Mouse (Mus musculus) retina, postnatal 7 days (tissue): ENCODE measurements around the gene Foxred1.

Experiments used
- DNase-seq: peaks from one replicate; pipeline ENCODE4 v3.0.0-alpha.2; 2012; ENCODE audit warnings: low read depth, low spot score

Gene Foxred1

DNA sequence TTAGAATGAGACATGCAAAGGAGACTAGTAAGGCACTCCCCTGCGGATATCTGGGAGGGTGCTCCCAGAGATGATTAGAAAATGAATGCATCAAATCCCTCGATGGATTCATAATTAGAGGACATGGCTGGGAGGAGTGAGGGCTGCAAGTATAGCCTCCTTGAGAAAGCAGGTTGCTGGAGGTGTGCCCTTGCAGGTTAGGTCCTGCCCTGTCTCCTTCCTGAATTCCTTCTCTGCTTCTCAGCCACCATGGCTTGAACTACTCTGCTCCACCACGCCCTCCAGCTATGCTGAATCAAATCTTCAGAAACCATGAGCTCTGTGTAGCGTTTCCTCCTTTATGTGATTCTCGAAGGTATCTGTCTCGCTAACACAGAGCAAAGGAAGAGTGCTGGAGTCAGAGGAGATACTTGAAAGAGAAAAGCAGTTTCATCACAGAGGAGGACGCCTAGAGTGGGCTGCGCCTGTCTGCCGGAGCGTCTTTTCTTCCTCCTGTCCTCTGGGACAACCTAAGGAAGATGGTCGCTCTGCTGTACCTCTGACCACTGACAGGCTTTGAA lies 17.8 kb downstream of the Foxred1 start:
- DNase-seq, result no peak

DNA sequence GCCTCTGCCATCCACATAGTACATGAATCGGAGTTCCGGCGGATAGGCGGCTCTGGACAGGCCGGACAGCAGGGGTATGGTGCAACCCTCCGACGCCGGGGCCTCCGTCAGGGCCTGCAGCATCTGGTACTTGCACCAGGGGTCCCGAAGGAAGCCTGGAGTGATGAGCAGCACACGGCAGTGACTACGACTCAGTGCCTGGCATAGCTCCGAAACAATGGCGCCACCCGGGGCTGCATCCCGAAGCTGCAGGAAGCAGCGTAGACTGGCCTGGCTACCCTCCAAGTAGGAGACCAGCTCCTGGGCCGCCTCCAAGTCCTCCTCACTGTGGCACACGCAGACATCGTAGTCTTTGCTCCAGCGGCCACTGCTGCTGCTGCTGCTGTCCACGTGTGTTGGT lies 22.2 kb downstream of the Foxred1 start:
- no peak for DNase-seq

DNA sequence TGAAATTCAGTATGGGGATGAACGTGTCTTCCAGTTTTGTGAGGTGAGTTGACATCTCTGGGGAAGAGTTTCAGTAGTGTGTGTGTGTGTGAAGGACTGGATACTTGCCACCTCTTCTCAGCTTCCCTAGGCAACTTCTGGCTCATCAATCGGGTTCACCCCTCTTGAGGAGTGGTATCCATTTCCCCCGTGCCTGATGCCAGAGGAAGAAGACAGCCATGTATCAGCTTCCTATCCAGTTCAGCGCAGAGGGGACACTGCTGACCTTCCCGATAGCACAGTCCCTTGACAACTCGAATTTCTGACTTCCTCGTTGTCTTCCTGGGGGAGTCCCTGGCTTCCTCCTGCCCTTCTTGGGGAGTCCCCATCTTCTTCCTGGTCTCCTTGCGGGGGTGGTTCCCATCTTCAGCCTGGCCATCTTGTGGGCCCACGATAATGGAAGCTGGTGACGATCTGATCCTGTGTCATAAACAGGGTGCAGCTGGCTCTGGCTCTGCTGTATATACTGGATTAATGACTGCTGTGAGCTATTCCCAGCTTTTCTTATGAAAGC lies 23.4 kb downstream of the Foxred1 start:
- no peak for DNase-seq

DNA sequence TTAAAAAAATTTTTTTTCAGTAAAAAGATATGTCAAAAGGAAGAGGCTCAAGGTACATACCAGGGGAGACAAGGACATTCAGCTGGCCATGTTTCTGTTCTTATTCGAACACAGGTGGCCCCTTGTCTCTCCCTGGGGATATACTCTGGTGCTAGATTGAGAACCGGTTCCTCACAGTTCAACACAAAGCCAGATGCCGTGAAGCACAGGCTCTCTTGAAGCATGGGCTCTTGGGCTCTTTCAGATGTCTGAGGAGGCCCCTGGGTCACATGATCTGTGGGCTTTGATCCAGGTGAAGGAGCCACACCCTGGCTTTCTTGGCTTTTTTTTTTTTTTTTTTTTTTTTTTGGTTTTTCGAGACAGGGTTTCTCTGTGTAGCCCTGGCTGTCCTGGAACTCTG lies 24.4 kb downstream of the Foxred1 start:
- DNase-seq, result no peak

DNA sequence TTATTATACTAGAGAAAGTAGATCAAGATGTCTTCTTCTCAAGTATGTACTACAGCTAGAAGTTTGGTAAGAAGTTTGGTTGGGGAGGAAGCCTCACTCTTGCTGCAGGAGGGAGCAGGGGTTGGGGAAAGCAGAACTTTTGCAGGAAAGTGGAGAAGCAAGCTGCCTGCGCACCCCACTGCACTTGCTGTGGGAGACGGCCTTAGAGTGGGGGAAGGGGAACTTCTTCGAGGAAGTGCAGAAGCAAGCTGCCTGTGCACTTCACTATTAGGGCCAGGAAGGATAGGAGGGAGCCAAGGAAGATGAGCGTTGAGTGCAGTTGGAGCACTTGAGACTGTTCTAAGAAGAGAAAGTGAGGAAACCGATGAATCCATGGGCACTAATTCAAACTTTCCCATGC lies 27.5 kb downstream of the Foxred1 start:
- no peak for DNase-seq

DNA sequence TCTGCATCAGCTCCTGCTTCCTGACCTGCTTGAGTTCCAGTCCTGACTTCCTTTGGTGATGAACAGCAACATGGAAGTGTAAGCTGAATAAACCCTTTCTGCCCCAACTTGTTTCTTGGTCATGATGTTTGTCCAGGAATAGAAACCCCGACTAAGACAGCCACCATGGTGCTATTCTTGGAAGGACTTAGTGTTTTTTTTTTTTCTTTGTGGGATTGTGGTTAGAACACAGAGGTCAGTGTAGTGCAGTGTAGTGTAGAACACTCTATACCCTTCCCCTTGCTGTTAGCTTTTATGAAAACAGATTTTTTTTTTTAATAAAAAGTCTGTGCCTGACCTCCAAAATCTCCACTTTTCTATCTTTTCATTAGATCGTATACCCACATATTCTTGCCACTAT lies 28.0 kb downstream of the Foxred1 start:
- no peak for DNase-seq

DNA sequence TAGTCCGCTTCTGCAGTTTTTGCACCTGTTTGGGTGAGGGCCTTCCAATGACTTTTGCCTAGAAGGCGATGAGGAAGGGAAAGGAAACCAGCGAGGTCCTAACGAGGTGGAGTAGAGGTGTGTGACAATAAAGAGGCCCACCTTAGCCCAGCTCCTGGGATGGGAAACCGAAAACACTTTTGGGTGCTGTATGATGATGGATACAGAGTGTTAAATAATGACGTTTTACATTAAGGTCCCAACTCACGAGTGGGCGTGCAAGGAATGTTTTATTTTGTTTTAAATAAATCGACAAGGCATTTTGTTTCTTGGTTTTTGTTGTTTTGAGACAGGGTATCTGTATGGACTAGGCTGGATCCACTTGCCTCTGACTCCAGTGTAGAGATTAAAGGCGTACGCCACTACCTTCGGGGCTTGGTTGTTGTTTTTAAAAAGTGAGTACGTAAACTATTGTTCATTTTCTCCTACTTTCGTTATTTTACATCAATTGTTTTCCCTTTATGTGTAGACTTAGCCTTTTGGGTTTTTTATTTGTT lies 34.7 kb downstream of the Foxred1 start:
- DNase-seq, result no peak

DNA sequence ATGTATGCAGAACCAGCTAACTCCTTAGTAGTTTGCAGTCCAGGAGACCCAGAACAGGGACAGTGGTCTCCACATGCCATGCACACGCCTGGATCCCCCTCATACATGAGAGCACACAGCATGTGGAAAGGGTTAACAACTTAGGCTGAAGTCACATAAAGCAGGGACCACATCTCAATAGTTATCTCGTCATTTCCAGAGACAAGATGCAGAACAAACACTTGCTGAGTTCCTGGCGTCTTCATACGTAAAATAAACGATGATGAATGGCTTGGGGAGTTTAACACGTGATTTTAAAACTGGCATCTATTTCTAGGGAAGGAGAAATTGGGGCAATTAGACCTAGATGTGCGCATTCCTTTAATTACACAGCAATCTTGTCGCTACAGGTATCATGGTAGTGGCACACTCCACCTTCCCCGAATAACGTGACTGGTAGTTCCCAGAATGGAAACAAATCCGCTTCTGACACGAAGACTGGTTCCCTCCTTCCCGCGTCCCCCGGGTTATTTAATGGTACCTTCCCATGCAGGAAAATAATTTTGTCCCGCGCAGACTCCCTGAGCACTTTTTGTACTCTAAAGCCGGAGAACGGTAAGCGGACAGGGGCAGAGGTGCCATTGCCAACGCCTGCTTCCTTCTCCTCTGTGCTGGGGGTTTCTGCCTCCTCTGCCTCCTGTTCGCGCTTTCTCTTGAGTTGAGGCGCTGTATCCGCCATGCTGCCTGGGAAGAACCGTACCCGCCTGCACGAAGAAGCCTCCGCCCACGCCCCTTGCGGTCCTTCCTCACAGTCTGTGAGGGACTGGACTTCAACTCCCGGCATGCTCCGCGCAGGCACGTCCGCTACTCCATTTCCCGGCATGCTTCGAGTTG lies 35.4 kb downstream of the Foxred1 start, which contains the start of gene Dcps:
Dcps (minus strand) TSS at position 811 of the 873 bp plus-strand sequence.
- DNase-seq, result peak; percentile 83

DNA sequence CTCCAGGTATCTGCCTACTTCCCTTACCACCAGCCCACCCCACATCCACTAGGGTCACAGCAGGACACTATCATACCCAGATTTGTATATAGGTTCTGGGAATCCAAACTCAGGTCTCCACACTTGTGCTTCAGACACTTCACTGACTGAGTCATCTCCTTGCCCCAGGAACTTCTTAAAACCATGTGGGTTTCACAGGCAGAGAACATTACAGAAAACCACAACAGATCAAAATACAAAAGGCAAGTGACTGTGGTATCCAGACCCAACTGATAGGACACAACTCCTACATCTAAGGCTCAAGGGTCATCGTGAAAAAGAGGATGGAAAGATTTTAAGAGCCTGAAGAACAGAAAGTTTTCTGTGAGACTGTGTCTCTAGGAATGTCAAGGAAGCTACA lies 37.5 kb downstream of the Foxred1 start:
- DNase-seq, result no peak

DNA sequence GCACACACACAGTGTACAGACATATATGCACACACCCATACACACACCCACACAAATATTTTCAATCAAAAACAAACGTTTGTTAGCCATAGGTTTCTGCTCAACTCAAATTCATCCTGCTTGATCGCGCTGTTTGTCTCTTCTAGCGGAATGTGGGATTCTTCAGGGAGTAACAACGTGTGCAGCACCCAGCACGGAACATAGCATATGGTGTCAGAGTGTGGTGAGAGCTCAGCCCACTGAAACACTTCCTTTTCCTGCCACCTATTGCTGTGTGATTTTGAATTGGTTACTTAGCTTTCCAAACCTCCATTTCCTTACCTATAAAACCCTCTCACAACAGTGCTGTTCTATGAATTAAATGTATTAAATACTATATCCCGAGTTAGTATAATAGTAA lies 40.8 kb downstream of the Foxred1 start:
- DNase-seq, result no peak

DNA sequence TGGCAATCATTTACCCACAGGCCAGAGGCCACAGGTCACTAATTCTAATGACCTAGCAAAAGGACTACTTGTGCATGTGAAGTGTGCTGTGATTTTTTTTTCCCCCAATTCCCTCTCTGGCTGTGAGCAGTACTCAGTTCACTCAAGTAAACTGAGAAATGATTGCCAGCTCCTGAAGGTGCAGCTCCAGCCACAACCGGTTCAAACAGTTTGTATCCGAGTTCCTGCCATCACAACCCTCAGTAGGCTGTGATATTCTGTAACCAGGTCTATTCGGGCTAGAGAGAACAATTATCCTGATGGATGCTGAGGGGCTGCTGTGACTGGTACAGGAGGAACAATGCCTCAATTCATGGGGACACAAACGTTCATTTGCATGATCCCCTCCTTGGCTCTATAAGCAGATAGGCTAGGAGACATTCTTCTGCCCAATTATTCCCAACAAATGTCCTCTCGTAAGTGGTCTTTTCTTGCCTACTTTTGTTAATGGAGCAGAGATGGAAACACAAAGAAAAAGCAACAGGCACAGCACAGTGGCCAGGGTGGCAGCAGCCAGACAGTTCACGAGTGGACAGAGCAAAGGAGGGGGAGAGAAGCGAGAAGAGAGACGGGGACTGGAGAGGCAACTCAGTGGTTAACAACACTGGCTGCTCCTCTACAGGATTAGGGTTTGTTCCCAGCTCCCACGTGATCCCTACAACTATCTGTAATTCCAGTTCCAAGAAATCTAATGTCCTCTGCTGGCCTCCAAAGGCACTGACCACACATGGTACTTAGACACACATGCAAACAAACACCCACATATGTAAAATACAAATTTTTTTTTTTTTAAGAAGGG lies 43.8 kb downstream of the Foxred1 start:
- DNase-seq, result peak; percentile 6

DNA sequence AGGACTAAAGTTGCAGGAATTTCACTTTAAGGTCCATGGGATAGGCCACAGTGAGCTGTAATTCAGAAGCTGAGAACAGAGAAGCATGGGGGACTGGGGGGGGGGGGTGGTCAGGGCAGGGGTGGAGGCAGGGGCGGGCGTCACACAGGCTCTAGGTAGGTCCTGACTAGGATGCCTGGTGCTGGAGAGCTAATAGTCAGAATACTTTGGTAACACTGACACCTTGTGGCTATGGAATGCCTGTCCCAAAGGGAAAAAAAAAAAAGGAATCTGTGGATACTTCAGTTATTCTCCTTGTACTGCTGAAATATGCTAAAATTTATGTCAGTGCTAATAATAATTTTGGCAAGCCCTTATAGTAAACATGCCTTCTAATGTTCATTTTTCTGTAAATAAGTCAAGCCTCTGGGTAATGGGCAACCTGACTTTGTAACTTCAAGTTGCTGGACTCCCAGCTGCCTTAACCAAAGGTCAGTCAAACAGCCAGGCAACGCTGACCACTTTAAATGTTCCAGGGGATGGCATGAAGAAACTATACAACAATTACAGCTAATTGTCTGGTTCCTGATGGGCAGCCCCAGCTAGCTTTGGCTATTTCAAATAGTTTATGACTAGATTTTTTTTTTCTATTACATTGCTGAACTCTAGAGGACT lies 44.6 kb downstream of the Foxred1 start:
- DNase-seq, result peak; percentile 59

DNA sequence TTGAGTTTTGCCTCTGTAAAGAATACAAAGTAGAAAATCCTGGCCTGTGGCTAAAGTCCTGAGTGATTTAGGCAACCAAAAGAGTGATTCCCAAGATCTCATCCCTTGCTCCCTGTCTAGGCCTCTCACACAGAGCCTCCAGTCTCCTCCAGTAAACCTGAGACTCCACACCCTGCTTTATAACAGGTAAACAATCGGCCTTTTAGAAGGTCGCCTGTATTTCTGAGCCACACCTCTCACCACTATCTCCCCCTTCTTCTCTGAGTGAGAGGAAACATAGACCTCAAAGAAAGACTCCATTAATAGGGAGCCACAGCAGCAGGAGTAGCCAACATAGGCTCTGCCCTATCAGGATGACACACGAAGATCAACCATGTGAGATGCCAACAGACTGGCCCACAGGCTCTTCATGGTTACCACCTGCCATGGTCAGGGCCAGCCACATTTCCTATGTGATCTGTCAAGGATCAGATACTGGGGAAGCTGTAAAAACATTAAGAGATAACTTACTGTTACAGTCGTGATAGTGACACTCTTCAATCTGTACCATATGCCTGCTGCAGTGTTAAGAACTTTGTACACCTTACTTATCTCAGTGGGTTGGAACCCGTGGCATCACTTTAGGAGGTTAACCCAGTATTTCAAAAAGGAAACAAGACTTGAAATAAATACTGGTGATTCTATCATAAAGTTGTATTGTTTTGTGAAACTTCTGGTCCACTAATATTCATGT lies 46.5 kb downstream of the Foxred1 start:
- DNase-seq, result no peak

DNA sequence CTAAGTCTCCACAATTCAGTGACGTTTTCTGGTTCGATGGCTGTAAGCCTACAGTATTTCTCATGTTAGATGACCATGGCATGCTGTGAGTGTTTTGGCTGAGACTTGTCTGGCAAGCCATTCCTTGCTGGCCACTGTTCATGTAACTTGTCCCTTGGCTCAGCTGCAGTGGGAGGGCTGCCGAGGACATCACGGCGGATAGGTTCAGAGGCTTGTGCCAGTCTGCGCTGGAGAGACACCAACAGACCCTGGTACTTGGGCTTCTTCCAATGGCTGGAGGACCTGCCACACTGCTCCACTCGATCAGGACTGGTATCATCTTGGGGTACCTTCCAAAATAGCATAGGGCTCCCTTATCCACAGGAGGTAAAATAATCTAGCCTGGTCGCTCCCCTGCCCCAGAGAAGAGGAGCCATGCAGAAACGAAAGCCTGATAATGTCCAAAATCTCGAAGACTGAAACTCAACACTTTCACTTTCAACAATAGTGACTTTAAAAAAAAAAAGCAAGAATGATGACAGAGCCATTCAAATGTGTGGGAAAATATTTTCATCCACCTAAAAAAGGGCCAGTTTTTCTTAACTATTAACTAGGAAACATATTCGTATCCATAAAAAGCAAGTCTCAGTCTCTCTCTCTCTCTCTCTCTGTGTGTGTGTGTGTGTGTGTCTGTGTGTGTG lies 47.7 kb downstream of the Foxred1 start:
- DNase-seq, result no peak

DNA sequence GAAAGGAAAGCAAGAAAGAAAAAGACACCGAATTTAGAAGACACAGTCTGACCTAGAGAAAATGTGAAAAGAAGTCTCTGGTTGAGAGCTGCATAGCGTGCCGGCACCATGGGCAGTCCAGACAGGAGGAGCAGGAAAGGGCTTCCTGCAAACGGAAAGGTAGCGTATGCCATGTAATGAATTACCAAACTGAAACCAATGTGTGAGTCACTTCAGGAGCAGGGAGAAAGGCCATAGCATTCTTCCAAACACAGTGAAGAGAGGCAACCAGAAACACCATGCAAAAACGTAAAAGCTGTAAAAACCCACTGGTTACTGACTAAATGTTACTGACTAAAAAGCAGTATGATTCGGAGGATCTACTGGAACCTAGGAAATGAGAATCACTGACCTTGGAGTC lies 49.1 kb downstream of the Foxred1 start:
- DNase-seq, result no peak

DNA sequence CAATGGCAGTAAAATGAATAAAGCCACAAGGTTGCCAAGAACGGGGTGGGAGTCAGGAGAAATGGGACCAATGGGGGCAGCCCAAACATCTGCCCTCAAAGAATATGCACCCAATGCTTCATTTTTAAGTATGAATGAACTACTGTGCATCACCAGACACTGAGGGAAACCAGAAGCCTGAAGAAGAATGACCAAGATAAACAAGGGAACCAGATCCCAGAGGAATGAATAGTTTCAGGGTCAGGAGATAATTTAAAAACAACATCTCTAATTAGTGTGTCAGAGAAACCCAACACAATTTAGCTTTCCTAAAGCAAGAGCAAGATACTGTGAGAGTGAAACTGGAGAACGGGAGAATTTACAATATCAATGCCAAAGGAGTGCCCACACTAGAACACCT lies 50.2 kb downstream of the Foxred1 start:
- DNase-seq, result no peak

DNA sequence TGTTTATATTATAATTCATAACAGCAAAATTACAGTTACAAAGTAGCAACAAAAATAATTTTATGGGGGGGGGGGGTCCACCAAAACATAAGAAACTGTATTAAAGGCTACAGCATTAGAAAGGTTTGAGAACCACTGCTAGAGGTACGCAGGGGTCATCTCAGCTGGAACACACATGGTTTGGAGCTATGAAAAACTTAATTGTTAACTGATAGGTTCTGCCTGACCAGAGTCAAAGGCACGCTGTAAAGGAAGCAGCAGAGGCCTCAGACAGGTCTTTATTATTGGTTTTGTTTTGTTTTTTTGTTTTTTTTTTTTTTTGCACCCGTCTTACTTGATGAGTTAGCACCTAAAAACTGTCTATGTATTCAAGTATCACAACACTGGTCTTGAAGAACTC lies 52.4 kb downstream of the Foxred1 start:
- DNase-seq, result no peak

DNA sequence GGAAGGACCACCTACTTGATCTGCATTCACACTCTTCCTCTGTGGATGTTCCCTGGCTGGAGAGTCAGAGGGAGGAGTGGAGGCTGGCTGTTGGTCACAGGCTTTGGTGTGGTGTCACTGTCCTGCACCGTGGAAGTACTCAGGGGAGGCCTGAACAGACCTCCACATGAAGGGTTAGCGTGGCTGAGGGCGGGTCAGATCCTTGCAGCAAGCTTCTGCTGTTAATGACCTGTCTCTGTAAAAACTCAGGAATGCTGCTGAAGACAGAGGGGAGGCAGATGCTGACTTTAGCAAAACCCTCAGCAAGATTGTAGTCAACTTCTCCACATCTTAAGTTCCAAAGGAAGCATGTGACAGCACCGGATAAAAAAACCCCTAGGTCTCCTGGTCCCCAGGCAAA lies 54.0 kb downstream of the Foxred1 start:
- no peak for DNase-seq

DNA sequence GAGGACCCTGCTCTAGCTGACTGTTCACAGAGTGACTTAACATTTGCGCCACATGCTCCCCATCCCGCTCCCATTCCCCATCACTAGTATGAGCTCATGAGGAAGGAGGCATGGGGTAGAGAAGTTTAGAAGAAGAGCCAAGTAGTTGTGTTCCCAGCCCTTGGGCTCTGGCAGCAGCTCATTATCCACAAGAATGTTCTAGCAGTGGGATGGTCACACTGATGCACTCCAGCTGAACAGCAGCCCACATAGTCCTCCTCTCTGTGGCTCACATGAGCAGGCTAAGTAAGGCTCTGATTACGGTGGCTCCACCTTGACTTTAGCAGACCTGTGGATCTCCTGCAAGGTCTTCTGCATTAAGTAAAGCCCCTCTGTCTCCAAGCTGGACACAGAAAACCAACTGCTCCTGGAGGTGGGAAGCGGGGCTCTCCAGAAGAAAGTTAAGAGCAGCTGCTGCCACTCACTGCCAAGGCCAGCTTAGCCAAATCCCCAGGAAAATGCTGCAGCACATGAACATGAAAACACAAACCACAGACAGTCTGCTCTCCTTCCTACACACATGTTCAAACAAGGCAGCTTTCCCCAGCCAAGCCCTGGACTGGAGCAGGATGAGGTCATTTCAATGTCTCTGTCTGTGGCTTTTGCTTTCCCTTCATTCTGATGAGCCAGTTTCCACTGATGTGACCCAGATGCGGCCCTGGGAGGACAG lies 54.7 kb downstream of the Foxred1 start:
- no peak for DNase-seq
